8 mouse cellular contexts compared by ENCODE assay signal in the genomic region with DNA sequence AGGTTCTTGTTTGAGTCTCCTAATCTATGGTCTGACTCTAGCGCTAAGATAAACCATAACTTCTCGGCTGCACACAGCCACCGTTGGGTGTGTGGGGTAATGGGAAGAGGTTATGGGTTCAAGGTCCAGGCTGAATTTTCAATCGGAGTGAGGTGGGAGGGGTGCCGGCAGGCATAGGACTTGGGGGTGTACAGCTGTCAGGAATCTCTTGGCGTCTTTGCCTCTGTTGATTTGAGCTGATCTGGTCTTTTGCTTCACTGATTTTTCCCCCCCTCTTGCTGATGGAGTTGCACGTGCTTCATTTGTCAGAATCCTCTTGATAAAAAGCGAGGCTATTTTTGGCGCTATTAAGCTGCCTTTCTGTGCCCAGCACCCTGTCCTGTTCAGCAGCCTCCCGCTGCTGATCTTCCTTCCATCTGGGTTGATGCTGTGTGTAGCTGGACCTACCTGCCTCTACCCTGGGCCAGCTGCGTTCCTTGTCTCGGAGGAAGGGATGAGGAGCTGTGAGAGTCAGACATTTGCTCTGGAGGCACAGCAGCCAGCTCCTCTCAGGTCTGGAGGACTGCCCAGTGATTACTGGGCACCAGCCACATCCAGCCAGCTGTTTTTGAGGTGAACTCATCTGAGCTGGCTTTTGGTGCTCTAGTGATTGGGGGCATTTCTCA. TPM values are rescaled to one million over a fixed set of nuclear protein-coding genes. Genes with fewer than 3 reads are reported as not detected.
DNase-seq lines count a peak whose midpoint lies in the region; ATAC-seq lines count a peak whose summit lies in the region.

No protein-coding gene starts in this region.

- no peak overlapping the region for H3K27ac ChIP-seq in embryonic facial prominence, embryonic 13.5 days
- no peak overlapping the region for H3K27ac ChIP-seq in intestine, embryonic 14.5 days (ENCODE audit: low read depth)
- no peak overlapping the region for H3K27ac ChIP-seq in midbrain, embryonic 11.5 days (ENCODE audit: low read depth, low read length)

- H3K4me1 ChIP-seq in embryonic facial prominence, embryonic 13.5 days = peaks cover 67% of the 10 kb centered on the region
- H3K4me1 ChIP-seq in intestine, embryonic 14.5 days (replicated peaks; ENCODE audit: control insufficient read depth, insufficient read depth, low read length) = peaks cover 47% of the 10 kb centered on the region
- H3K4me1 ChIP-seq in midbrain, embryonic 11.5 days (ENCODE audit: control insufficient read depth, insufficient read depth, low read length) = peaks cover 38% of the 10 kb centered on the region

- peak overlapping the region; percentile 92 for H3K4me3 ChIP-seq in embryonic facial prominence, embryonic 13.5 days
- peak overlapping the region; percentile 18 for H3K4me3 ChIP-seq in intestine, embryonic 14.5 days (ENCODE audit: low read depth, low read length)
- peak overlapping the region; percentile 2 for H3K4me3 ChIP-seq in midbrain, embryonic 11.5 days (ENCODE audit: low read depth, low read length)

- 67% methylated on average over 12 of the region's 12 CpGs for WGBS in embryonic facial prominence, embryonic 13.5 days
- WGBS in intestine, embryonic 14.5 days = 55% methylated on average over 12 of the region's 12 CpGs
- WGBS in midbrain, embryonic 11.5 days = 71% methylated on average over 12 of the region's 12 CpGs

- peaks cover 10% of the 10 kb centered on the region for H3K36me3 ChIP-seq in embryonic facial prominence, embryonic 13.5 days
- H3K36me3 ChIP-seq in intestine, embryonic 14.5 days (ENCODE audit: control insufficient read depth, insufficient read depth, low read length) = no peaks in the 10 kb centered on the region; the same call in 1 of the 2 replicates
- H3K36me3 ChIP-seq in midbrain, embryonic 11.5 days (ENCODE audit: control insufficient read depth, insufficient read depth, low read length) = no peaks in the 10 kb centered on the region

- no peak for ATAC-seq in embryonic facial prominence, embryonic 13.5 days (ENCODE audit: insufficient number of reproducible peaks, insufficient read depth, low FRiP score, low TSS enrichment, low read depth)
- ATAC-seq in intestine, embryonic 14.5 days (replicated peaks; ENCODE audit: low FRiP score, low TSS enrichment, low read depth) = no peak
- no peak for ATAC-seq in midbrain, embryonic 11.5 days (ENCODE audit: low FRiP score)
- ATAC-seq in frontal cortex, adult (ENCODE audit: low TSS enrichment) = no peak

- peak; percentile 43 for DNase-seq in kidney, adult 11 months
- DNase-seq in kidney, postnatal 4 days = no peak
- no peak for DNase-seq in intestine, embryonic 14.5 days (ENCODE audit: low spot score)
- DNase-seq in midbrain, embryonic 11.5 days (ENCODE audit: low spot score, missing footprints) = peak; percentile 84
- no peak for DNase-seq in spleen, postnatal 36 days (ENCODE audit: low spot score in 2 of 2)
- no peak for DNase-seq in left cerebral cortex, adult 11 months (ENCODE audit: low spot score)

- H3K4me2 ChIP-seq in embryonic facial prominence, embryonic 13.5 days = peak overlapping the region; percentile 94
- H3K4me2 ChIP-seq in intestine, embryonic 14.5 days (ENCODE audit: low read length) = peak overlapping the region; percentile 60
- H3K4me2 ChIP-seq in midbrain, embryonic 11.5 days = peak overlapping the region; percentile 31

- no peaks in the 10 kb centered on the region for H3K27me3 ChIP-seq in embryonic facial prominence, embryonic 13.5 days
- H3K27me3 ChIP-seq in intestine, embryonic 14.5 days (replicated peaks; ENCODE audit: control insufficient read depth, insufficient read depth, low read length) = no peaks in the 10 kb centered on the region
- H3K27me3 ChIP-seq in midbrain, embryonic 11.5 days (ENCODE audit: control insufficient read depth, insufficient read depth, low read length) = peaks cover 5% of the 10 kb centered on the region; the same call in 1 of the 2 replicates

- no peaks in the 10 kb centered on the region for H3K9me3 ChIP-seq in embryonic facial prominence, embryonic 13.5 days
- H3K9me3 ChIP-seq in intestine, embryonic 14.5 days (ENCODE audit: control insufficient read depth, low read length) = no peaks in the 10 kb centered on the region
- H3K9me3 ChIP-seq in midbrain, embryonic 11.5 days (ENCODE audit: control insufficient read depth, low read length) = no peaks in the 10 kb centered on the region

- H3K9ac ChIP-seq in embryonic facial prominence, embryonic 13.5 days = no peak overlapping the region; the same call in none of the 2 replicates
- H3K9ac ChIP-seq in intestine, embryonic 14.5 days (ENCODE audit: low read length) = no peak overlapping the region
- H3K9ac ChIP-seq in midbrain, embryonic 11.5 days (ENCODE audit: low read length) = no peak overlapping the region

RNA-seq across cellular contexts. Expression of a gene that starts 3.0 kb away (rescaled TPM):
- polyA plus RNA-seq in embryonic facial prominence, embryonic 13.5 days (2015; fragmentation: Nextera tagmentation; extraction: Ambion mirVana) = 9.5 and 10.6 TPM in 2 replicates
- polyA plus RNA-seq in intestine, embryonic 14.5 days (2014; fragmentation: Nextera tagmentation; extraction: Ambion mirVana) = 11.3 and 14.4 TPM in 2 replicates
- 7.6 and 9.0 TPM in 2 replicates for polyA plus RNA-seq in midbrain, embryonic 11.5 days (2014; fragmentation: Nextera tagmentation; extraction: Ambion mirVana)

RNA-seq across cellular contexts. Expression of a gene that starts 26.6 kb away (rescaled TPM):
- polyA plus RNA-seq in embryonic facial prominence, embryonic 13.5 days (2015; fragmentation: Nextera tagmentation; extraction: Ambion mirVana) = 11.7 and 12.4 TPM in 2 replicates
- 8.2 and 8.9 TPM in 2 replicates for polyA plus RNA-seq in intestine, embryonic 14.5 days (2014; fragmentation: Nextera tagmentation; extraction: Ambion mirVana)
- polyA plus RNA-seq in midbrain, embryonic 11.5 days (2014; fragmentation: Nextera tagmentation; extraction: Ambion mirVana) = 4.9 and 6.2 TPM in 2 replicates

RNA-seq across cellular contexts. Expression of a gene that starts 31.0 kb away (rescaled TPM):
- polyA plus RNA-seq in embryonic facial prominence, embryonic 13.5 days (2015; fragmentation: Nextera tagmentation; extraction: Ambion mirVana) = 0.23 TPM in 1 of 2 replicates, not detected in the other
- polyA plus RNA-seq in intestine, embryonic 14.5 days (2014; fragmentation: Nextera tagmentation; extraction: Ambion mirVana) = not detected in 2 replicates
- not detected in 2 replicates for polyA plus RNA-seq in midbrain, embryonic 11.5 days (2014; fragmentation: Nextera tagmentation; extraction: Ambion mirVana)

Comparison
In these comparisons a context has a peak if more than half of its experiments do, and no peak if none do; other contexts are left out.
1. DNase-seq: peak in kidney, adult 11 months (single experiment) and midbrain, embryonic 11.5 days (single experiment); none in kidney, postnatal 4 days (0 of 2), intestine, embryonic 14.5 days (single experiment), spleen, postnatal 36 days (0 of 2) and left cerebral cortex, adult 11 months (single experiment).
2. H3K4me2 ChIP-seq: peak in every context shown above with its lines; median percentile 94 in embryonic facial prominence, embryonic 13.5 days; 60 in intestine, embryonic 14.5 days; 31 in midbrain, embryonic 11.5 days.
3. H3K4me3 ChIP-seq: peak in every context shown above with its lines; median percentile 92 in embryonic facial prominence, embryonic 13.5 days; 18 in intestine, embryonic 14.5 days; 2 in midbrain, embryonic 11.5 days.